Mouse (Mus musculus) frontal cortex, postnatal 14 days (tissue): Measurements from ENCODE around the gene Igsf23.
"Not testable (repeated sequence)": the region's sequence is repeated elsewhere in the genome, so short reads cannot be mapped to it uniquely, and the experiment has no call there.

Experiments used
- DNase-seq, 2 experiments: peaks; one replicate each; pipeline ENCODE4 v3.0.0; 2022; ENCODE audit warnings: low spot score in 2 of 2

Gene Igsf23

GRCm38 (mm10) chr7:19935171-19935751 is 15.3 kb downstream of the Igsf23 start:
- DNase-seq: no peak

GRCm38 (mm10) chr7:19932877-19933809 is 17.4 kb downstream of the Igsf23 start:
- peak; percentile 67 to 76 for DNase-seq

- DNase-seq: no peak
Measured at GRCm38 (mm10) chr7:19932133-19932876, 18.3 kb downstream of the Igsf23 start.

- DNase-seq: not testable (repeated sequence)
Measured at GRCm38 (mm10) chr7:19930481-19930880, 20.1 kb downstream of the Igsf23 start.

- DNase-seq: no peak
Measured at GRCm38 (mm10) chr7:19928486-19928885, 22.1 kb downstream of the Igsf23 start.

DNA sequence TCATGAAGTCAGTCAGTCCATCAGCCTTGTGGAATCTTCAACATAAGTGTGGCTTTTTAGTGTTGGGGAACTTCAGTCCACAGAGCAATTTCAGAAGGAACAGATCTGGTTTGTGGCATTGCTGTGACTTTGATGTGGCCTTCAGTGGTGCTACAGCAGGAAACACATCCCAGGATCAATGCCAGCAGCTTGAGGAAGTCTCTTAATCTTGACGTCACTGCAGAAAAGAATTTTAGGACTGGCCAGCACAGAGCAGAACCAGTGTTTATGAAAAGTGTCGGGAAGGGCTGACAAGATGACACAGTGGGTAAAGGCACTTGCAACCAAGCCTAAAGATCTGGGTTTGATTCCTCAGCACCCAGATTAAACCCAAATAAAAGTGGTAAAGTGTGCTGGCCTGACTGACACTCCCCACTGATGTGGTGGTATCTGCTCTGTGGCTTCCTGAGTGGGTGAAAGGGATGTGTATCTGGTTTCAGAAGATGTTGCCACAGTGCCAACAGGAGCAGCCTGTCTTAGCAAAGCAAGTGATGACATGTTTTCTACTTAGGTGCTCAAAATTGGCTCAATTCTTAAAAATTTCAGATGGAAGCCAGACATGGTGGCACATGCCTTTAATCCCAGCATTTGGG is 23.6 kb downstream of the Igsf23 start:
- no peak for DNase-seq

- DNase-seq: no peak
Measured at GRCm38 (mm10) chr7:19925376-19925775, 25.2 kb downstream of the Igsf23 start.

DNA sequence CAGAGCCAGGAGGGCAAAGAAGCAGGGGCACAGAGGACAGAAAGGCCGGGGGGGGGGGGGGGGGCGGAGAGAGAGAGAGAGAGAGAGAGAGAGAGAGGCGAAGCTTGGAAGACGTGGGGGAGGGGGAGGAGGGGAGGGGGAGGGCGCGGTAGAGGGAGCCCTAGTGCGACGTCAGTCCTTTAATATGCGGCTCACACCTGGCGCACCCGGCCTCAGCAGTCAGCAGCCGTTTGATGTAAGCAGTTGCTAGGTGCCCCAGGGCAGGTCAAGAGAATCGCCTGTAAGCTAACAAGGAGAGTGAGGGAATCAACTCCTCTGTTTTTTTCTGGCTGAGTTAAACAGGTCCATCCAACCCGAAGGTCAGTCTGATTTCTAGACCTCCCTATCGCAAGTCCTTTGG is 26.8 kb downstream of the Igsf23 start:
- DNase-seq: no peak

GRCm38 (mm10) chr7:19923354-19923753 is 27.2 kb downstream of the Igsf23 start:
- no peak for DNase-seq

DNA sequence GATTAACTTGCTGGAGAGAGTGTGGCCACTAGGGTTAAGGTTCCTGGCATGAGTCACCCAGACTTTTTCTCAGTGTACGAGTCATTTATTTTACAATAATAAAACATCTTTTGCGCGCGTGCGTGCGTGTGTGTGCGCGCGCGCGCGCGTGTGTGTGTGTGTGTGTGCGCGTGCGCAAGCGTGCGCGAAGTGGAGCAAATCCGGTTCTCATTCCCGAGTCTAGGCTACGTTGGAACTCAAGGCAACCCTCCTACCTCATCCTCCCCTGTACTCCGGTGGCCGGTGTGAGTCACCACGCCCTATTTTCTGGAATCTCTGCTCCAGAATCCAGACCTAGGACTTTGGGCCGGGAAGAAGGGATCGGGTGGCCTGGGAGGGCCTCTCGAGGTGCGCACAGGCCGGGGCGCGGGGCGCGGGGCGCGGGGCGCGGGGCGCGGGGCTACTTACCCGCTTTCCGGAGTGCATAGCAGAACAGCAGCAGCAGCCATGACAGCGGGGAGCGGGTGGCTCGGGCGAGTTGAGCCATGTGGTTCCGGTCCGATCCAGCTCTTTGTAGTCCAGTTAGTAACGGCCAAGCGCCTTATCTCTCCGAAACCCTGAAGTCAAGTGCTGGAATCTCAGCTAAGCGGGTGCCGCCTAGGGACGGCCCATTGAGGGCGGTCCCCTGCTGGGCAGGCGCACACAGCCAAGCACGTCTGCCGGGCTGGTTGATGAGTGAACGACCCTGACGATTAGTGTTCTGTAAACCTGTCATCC is 29.9 kb downstream of the Igsf23 start, which contains the start of gene Pvr:
TSS of gene Pvr (minus strand) at position 655 of the 756 bp plus-strand sequence.
- DNase-seq: peak; percentile 59 to 64

GRCm38 (mm10) chr7:19920166-19920505 is 30.4 kb downstream of the Igsf23 start:
- no peak for DNase-seq

DNA sequence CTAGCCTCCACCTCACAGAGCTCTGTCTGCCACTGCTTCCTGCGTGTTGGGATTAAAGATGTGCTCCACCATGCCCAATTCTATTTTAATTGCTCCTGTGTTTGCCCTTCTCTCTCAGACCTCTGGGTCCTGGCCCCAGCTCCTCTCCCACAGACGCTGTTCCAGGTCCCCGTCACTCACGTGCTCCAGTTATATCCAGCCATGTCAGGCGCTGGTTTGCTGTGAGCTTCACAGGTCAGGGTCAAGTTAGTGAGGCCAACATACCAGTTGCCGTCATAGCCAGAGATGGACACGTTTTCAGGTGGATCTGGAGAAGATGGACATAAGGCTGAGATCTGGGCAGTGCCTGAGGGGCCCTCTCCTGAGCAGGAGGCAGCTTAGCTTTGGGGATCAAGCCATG is 36.0 kb downstream of the Igsf23 start:
- no peak for DNase-seq

- no peak for DNase-seq
Measured at GRCm38 (mm10) chr7:19911695-19912524, 38.6 kb downstream of the Igsf23 start.

DNA sequence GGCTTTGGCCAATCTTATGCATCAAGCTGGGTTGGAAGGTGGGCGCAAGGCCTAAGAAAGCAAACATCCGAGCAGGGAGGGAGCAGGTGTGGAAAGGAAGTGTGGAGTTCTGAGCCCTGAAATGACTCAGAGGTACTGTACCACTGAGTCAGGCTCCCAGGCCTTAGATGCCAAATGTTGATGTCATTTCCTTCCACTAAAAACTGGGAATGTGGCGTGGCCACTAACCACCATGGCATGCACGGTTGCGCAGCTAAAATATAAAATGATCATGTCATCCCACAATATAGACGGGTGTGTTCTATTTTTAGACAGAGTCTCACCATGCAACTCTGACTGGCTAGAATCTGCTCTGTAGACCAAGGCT is 39.3 kb downstream of the Igsf23 start:
- DNase-seq: no peak

GRCm38 (mm10) chr7:19910421-19911291 is 39.9 kb downstream of the Igsf23 start:
- DNase-seq: peak in 1 of 2 experiments; percentile 66

- no peak for DNase-seq
Measured at GRCm38 (mm10) chr7:19889881-19890280, 60.7 kb downstream of the Igsf23 start.

- DNase-seq: no peak
Measured at GRCm38 (mm10) chr7:19887849-19888248, 62.7 kb downstream of the Igsf23 start, which contains the start of gene Ceacam19. Ceacam19 (minus strand) TSS chr7:19887965.
